Mouse (Mus musculus) lung, embryonic 16.5 days (tissue): ENCODE measurements around the gene Zfp597. TPM values are rescaled to one million over a fixed set of nuclear protein-coding genes. Genes with fewer than 3 reads are reported as not detected.

Experiments
- ATAC-seq: fragments of 200-750 bp; cut with Nextera tagmentation; 2 replicates; pipeline ENCODE4 v1.8.0; 2017; ENCODE audit warnings: low read depth, mild to moderate bottlenecking, moderate library complexity
- H3K27ac ChIP-seq: fragments of 300-500 bp; sonication (generic); 2 replicates; pipeline ENCODE4 v1.5.1; 2014; ENCODE audit warnings: mild to moderate bottlenecking, control low read depth, low read length
- H3K27me3 ChIP-seq: fragments of 300-500 bp; sonication (generic); 2 replicates; pipeline ENCODE4 v1.6.1; 2014; ENCODE audit warnings: low read depth, low read length, mixed read lengths; ENCODE audit not compliant: control insufficient read depth, insufficient read depth
- H3K36me3 ChIP-seq: fragments of 300-500 bp; sonication (generic); 2 replicates; pipeline ENCODE4 v1.6.1; 2014; ENCODE audit warnings: low read length; ENCODE audit not compliant: control insufficient read depth, insufficient read depth
- H3K4me1 ChIP-seq: fragments of 300-500 bp; sonication (generic); replicated peaks from 2 replicates; pipeline ENCODE4 v1.6.1; 2014; ENCODE audit warnings: low read length, mixed read lengths; ENCODE audit not compliant: control insufficient read depth, insufficient read depth
- H3K4me2 ChIP-seq: fragments of 300-500 bp; sonication (generic); 2 replicates; pipeline ENCODE4 v1.6.1; 2014; ENCODE audit warnings: low read depth, low read length, control low read depth
- H3K4me3 ChIP-seq: fragments of 300-500 bp; sonication (generic); 2 replicates; pipeline ENCODE4 v1.5.1; 2014; ENCODE audit warnings: mild to moderate bottlenecking, low read length, control low read depth
- H3K9ac ChIP-seq: fragments of 300-500 bp; sonication (generic); 2 replicates; pipeline ENCODE4 v1.6.1; 2014; ENCODE audit warnings: low read length, control low read depth
- H3K9me3 ChIP-seq: fragments of 300-500 bp; sonication (generic); 2 replicates; pipeline ENCODE4 v1.6.1; 2016; ENCODE audit warnings: low read length; ENCODE audit not compliant: control insufficient read depth
- WGBS: fragments of 180-500 bp; shearing (Covaris S2); extraction: QIAGEN DNeasy Blood & Tissue Kit; methylation state at CpG from one replicate; pipeline ENCODE4 v1.1.7; 2014; 5-methylcytosine and 5-hydroxymethylcytosine counted together
- polyA plus RNA-seq: library from polyadenylated mRNA; unstranded; fragments of >200 nt; fragmentation: Nextera tagmentation; extraction: Ambion mirVana; gene quantifications from 2 replicates; pipeline ENCODE4 v1.2.1, GENCODE M21; 2015

Zfp597 gene
- polyA plus RNA-seq, 1 experiment from 2014 or later = 7.3 TPM

- H3K27ac ChIP-seq = no peak overlapping the region
- H3K4me3 ChIP-seq = peak overlapping the region; percentile 77
- no peaks in the 10 kb centered on the region for H3K27me3 ChIP-seq
- 70% methylated on average over 4 of the region's 4 CpGs for WGBS
- H3K4me1 ChIP-seq = peaks cover 3% of the 10 kb centered on the region; the same call in 1 of the 2 replicates
- no peaks in the 10 kb centered on the region for H3K9me3 ChIP-seq
- H3K4me2 ChIP-seq = peak overlapping the region; percentile 69
- no peak for ATAC-seq
- no peaks in the 10 kb centered on the region for H3K36me3 ChIP-seq
- H3K9ac ChIP-seq = peak overlapping the region; percentile 79; the same call in 1 of the 2 replicates
Measured at GRCm38 (mm10) chr16:3847871-3848270, 36.5 kb downstream of the Zfp597 start.

- H3K36me3 ChIP-seq = no peaks in the 10 kb centered on the region
- WGBS = 2% methylated on average over 38 of the region's 38 CpGs
- no peaks in the 10 kb centered on the region for H3K27me3 ChIP-seq
- peak within 1 kb of the TSS; percentile 74 for H3K4me2 ChIP-seq
- peaks cover 3% of the 10 kb centered on the region; the same call in 1 of the 2 replicates for H3K4me1 ChIP-seq
- peak within 1 kb of the TSS; percentile 77 for H3K4me3 ChIP-seq
- H3K9ac ChIP-seq = peak within 1 kb of the TSS; percentile 79
- peak; percentile 100 for ATAC-seq
- H3K9me3 ChIP-seq = no peaks in the 10 kb centered on the region
- 0 out of 2 replicates have a peak within 1 kb of the TSS, but pooled peaks have one; percentile 23 for H3K27ac ChIP-seq
Measured at GRCm38 (mm10) chr16:3846711-3847518, 37.4 kb downstream of the Zfp597 start, which contains the start of gene Zfp174. Gene Zfp174, plus strand, starts transcription at chr16:3847268.

GRCm38 (mm10) chr16:3843796-3844195 is 40.6 kb downstream of the Zfp597 start:
- Histone ChIP-seq H3K4me3 (no peak overlapping the region), H3K36me3 (no peaks in the 10 kb centered on the region), H3K9me3 (no peaks in the 10 kb centered on the region), H3K9ac (no peak overlapping the region), H3K27me3 (no peaks in the 10 kb centered on the region), H3K27ac (no peak overlapping the region), H3K4me1 (peaks cover 3% of the 10 kb centered on the region; the same call in 1 of the 2 replicates), H3K4me2 (no peak overlapping the region)
- ATAC-seq = no peak
- WGBS = 61% methylated on average over 1 of the region's 1 CpGs

- ATAC-seq = no peak
- Histone ChIP-seq H3K27me3 (no peaks in the 10 kb centered on the region), H3K27ac (no peak overlapping the region)
Measured at GRCm38 (mm10) chr16:3842989-3843388, 41.4 kb downstream of the Zfp597 start.

DNA sequence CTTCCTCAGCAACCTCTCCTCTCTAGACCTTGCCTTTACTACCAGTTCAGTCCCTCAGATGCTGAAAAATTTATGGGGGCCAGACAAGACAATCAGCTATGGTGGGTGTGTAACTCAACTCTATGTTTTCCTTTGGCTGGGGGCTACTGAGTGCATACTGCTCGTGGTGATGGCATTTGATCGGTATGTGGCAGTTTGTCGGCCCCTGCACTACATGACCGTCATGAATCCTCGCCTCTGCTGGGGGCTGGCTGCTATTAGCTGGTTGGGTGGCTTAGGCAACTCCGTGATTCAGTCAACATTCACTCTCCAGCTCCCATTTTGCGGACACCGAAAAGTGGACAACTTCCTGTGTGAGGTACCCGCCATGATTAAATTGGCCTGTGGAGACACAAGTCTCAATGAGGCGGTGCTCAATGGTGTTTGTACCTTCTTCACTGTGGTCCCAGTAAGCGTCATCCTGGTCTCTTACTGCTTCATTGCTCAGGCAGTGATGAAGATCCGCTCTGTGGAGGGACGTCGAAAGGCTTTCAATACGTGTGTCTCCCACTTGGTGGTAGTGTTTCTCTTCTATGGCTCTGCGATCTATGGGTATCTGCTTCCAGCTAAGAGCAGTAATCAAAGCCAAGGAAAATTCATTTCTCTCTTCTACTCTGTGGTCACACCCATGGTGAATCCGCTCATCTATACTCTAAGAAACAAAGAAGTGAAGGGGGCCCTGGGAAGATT is 45.0 kb downstream of the Zfp597 start:
- Histone ChIP-seq H3K27me3 (no peaks in the 10 kb centered on the region), H3K4me1 (no peaks in the 10 kb centered on the region), H3K36me3 (no peaks in the 10 kb centered on the region), H3K27ac (no peak overlapping the region), H3K9ac (no peak overlapping the region), H3K4me2 (no peak overlapping the region), H3K4me3 (no peak overlapping the region), H3K9me3 (no peaks in the 10 kb centered on the region)
- peak; percentile 61 for ATAC-seq
- 51% methylated on average over 17 of the region's 17 CpGs for WGBS

More at GRCm38 (mm10) chr16:3842989-3843388, 41.4 kb downstream of the Zfp597 start:
- Histone ChIP-seq H3K9ac (no peak overlapping the region), H3K4me1 (peaks cover 3% of the 10 kb centered on the region; the same call in 1 of the 2 replicates), H3K9me3 (no peaks in the 10 kb centered on the region), H3K4me3 (no peak overlapping the region), H3K36me3 (no peaks in the 10 kb centered on the region), H3K4me2 (no peak overlapping the region)
- 14% methylated on average over 4 of the region's 4 CpGs for WGBS

GRCm38 (mm10) chr16:3835461-3835860 is 48.9 kb downstream of the Zfp597 start:
- Histone ChIP-seq H3K4me1 (no peaks in the 10 kb centered on the region), H3K4me2 (no peak overlapping the region), H3K27me3 (no peaks in the 10 kb centered on the region), H3K36me3 (no peaks in the 10 kb centered on the region), H3K9me3 (no peaks in the 10 kb centered on the region), H3K27ac (no peak overlapping the region), H3K9ac (no peak overlapping the region), H3K4me3 (no peak overlapping the region)
- 76% methylated on average over 2 of the region's 2 CpGs for WGBS
- ATAC-seq = no peak

- H3K27ac ChIP-seq = no peak within 1 kb of the TSS
- no peaks in the 10 kb centered on the region for H3K4me1 ChIP-seq
- H3K36me3 ChIP-seq = no peaks in the 10 kb centered on the region
- H3K27me3 ChIP-seq = no peaks in the 10 kb centered on the region
- no peak within 1 kb of the TSS for H3K4me2 ChIP-seq
- no peaks in the 10 kb centered on the region for H3K9me3 ChIP-seq
- H3K9ac ChIP-seq = no peak within 1 kb of the TSS
- H3K4me3 ChIP-seq = no peak within 1 kb of the TSS
- ATAC-seq = no peak
Measured at GRCm38 (mm10) chr16:3830588-3831109, 53.7 kb downstream of the Zfp597 start, which contains the start of gene Olfr15. Gene Olfr15, plus strand, starts transcription at chr16:3830878.

DNA sequence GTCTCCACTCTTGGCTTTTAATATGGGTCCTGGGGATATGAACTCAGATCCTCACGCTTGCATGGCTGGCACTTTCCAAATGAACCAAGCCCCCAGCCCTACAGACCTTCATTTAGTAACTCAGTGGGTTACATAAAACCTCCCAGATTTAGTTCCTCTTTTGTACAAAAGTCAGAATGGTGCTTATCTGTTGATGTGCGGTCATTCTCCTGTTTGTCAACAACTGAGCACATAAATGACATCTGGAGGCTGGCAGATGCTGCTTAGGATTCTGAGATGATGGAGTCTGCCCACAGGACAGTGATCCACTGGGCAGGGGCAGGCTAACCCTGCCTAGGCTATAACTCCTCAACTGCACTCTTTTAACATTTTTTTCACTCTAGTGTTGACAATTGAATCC is 54.6 kb downstream of the Zfp597 start:
- Histone ChIP-seq H3K9ac (no peak overlapping the region), H3K27me3 (no peaks in the 10 kb centered on the region), H3K4me2 (no peak overlapping the region), H3K4me3 (no peak overlapping the region), H3K27ac (no peak overlapping the region), H3K36me3 (no peaks in the 10 kb centered on the region), H3K4me1 (no peaks in the 10 kb centered on the region), H3K9me3 (no peaks in the 10 kb centered on the region)
- no peak for ATAC-seq
- 68% methylated on average over 2 of the region's 2 CpGs for WGBS

DNA sequence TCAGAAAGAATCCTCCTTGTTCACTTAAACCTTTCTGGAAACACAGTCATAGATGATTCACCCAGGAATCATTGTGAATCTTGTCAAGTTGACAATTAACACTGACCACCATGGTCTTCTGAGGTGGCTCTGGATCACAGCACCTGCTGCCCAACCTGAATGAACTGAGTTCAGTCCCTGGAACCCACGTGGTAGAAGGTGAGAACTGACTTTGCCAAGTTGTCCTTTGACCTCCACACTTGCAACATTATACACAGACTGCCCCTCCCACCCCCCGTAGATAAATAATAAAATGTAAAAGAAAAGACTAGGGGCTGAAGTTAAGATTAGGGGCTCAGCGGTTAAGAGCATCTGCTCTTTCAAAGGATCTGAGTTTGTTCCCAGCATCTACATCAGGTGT is 56.3 kb downstream of the Zfp597 start:
- Histone ChIP-seq H3K9me3 (no peaks in the 10 kb centered on the region), H3K4me1 (no peaks in the 10 kb centered on the region), H3K27ac (no peak overlapping the region), H3K9ac (no peak overlapping the region), H3K27me3 (no peaks in the 10 kb centered on the region), H3K36me3 (no peaks in the 10 kb centered on the region), H3K4me2 (no peak overlapping the region), H3K4me3 (no peak overlapping the region)
- ATAC-seq = no peak
- 53% methylated on average over 3 of the region's 3 CpGs for WGBS
